Mouse (Mus musculus): Measurements from ENCODE around the gene Frmd4a.
"Not testable (repeated sequence)": the region's sequence is repeated elsewhere in the genome, so short reads cannot be mapped to it uniquely, and the experiment has no call there.

The Frmd4a gene

DNA sequence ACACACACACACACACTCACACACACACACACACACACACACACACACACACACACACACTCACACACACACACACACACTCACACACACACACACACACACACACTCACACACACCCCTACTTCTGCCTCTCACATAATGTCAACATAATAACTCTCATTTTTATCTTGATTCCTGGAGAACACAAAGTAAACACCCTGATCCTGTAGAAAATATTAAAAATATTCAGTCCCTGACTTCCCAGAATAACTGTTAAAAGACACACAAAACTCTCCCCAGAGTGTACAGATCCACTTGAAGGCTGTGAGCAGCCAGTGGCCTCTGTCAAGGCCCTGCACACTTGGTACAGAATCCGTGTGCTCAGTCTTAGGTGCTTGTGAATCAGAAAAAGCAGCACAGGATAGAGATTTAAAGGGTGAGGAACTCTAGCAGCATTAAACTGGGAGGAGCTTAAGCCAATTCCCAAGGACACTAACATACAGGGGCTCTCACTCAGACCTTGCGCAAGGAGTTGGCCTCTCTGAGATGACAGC is 597.6 kb downstream of the Frmd4a start:
- DNase-seq (ENCODE audit: low spot score in 2 of 2), result no peak

DNA sequence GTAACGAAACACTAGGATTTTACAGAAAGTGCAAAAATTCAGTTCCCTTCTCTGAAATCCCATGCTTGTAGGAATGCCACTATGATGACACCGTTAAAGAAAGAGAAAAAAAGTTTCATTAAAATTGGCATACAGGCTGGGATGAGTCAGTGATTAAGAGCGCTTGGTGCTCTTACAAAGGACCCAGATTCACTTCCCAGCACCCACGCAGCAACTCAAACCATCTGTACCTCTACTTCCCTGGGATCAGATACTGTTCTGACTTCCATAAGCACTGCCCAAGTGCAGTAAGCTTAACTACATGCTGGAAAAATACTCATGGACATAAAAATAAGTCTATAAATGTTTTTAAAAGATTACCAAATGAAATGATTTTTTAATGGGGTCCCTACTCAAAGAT is 599.5 kb downstream of the Frmd4a start:
- DNase-seq (ENCODE audit: low spot score in 2 of 2), result no peak

GRCm38 (mm10) chr2:4619126-4619525 is 601.6 kb downstream of the Frmd4a start:
- DNase-seq (ENCODE audit: low spot score in 2 of 2), result not testable (repeated sequence)

DNA sequence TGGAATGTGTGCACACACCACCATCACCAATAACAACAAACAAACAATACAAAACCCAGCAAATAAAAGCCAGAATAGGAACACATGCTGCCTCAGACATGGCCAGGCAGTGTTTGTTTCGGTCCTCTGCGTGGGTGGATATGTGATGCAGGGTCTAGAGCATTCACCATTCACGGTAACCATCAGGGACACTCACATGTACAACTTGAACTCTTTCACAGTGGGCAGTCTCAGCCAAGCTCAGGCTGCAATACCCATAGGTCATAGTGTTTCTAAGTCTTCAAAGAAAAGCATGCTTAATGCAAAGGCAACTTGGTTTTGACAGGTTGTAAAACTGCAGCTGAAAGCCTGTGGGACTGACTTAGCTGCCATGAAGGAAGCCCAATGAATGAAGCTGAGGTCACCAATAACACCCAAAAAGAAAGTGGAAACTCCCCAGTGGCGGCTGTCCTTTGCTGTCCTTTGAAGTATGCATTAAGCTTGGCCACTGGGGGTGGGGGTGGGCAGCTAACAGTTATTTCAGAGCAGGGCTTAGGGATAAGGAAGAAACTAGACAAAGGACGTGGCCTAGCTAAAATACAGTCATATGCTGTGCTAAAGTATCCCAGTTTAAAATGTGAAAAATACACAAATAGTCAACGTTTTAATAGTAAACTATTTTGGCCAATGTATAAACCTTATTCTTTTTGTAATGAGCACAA is 602.5 kb downstream of the Frmd4a start:
- DNase-seq (ENCODE audit: low spot score in 2 of 2), result no peak

DNA sequence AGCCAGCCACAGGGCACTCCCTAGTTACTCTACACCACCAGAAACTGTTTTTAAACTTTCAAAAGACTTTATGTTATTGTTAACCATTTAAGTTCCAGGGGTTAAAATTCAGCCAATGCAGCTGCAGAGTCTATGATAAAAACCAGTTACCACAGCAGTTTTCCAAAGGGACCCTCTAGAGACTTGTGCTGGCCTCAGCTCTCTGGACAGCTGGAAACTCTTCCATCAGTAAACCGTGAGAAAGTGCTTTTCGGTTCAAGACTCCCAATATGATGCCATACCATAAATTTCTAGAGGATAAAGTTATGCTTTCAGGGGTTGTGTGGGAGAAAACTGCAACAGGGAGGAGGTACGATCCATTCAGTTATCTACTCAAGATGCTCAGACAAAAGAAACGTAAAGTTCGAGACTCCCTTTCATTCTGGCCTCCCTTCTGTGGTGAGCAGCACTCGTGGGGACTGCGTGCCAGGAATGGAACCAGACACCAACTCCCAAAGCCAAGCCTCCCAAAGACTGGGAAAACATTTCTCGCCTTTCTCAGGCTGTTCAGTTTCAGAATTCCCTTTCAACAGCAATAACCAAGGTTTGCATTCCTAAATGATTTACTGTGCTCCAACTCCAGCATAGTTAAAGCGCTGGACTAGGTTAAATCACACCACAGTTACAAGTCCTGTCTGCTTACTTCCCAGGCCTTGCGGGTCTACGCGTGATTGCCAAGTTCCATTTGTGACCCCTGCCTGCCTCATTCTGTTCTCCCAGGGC is 603.3 kb downstream of the Frmd4a start:
- DNase-seq (ENCODE audit: low spot score in 2 of 2), result no peak

GRCm38 (mm10) chr2:4621471-4621985 is 604.0 kb downstream of the Frmd4a start:
- DNase-seq (ENCODE audit: low spot score in 2 of 2), result no peak

- no peak for DNase-seq (ENCODE audit: low spot score in 2 of 2)
Measured at GRCm38 (mm10) chr2:4626911-4627310, 609.4 kb downstream of the Frmd4a start.

GRCm38 (mm10) chr2:4628920-4629319 is 611.4 kb downstream of the Frmd4a start:
- no peak for DNase-seq (ENCODE audit: low spot score in 2 of 2)

DNA sequence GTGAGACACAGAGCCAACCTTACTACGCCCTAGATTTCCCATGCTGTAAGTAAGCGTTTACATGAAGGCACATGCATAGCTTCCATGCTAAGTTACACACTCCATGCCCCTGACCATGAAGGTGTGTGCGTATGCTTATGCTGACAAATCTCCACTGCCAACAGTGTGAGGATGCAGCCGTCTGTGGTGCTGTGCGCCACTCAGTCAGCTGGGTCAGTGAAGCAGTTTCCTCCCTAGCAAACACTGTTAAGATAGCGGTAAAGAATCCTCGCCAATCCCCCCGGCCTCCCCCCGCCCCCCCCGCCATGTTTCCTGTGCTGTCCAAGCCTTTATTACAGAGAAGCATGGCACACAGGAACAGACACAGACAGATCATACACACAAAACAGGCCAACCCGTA is 612.0 kb downstream of the Frmd4a start:
- no peak for DNase-seq (ENCODE audit: low spot score in 2 of 2)

DNA sequence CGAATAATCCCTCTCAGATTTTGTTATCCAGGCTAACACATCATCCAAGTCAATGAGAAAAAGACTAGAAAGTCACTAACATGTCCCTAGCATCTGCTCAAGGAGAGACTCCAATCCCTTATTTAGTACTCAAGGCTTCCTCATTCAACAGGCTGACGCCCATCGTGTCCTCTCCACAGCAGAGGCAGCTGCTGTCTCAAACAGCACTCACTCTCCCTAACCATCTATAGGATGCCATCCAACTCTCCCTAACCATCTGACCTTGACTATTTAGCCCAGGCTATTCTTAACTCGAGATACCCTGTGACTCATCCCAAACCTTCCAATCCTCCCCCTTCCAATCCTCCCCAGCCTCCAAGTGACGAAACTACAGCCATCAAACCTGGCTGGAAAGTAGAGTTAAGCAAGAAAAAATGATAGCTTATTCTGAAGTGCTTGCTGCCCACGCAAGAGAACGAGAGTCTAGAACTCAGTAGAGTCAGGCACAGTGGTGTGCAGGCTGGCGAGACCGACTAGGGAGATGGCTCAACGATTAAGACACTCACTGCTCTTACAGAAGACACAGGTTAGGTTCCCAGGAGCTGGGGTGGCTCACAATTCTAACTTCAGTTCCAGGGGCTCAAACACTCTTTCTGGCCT is 612.8 kb downstream of the Frmd4a start:
- no peak for DNase-seq (ENCODE audit: low spot score in 2 of 2)

DNA sequence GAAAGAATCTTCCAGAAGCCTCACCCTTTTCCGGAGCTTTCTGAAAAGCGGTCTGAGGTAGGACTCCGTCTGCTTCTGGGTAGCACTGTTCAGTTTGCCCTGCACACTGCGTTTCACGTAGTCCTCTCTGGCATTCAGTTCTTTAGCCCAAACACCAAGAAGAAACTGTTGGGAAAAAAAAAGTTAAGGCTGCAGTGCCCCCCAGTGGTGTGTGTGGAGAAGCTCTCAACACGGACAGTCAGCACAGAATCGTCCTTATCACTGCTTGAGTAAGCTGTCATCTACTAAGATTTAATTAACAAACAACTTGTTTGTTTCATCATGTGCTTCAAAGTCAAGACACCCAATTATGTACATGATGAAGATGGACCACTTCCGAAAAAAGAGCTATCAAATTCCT is 618.3 kb downstream of the Frmd4a start:
- no peak for DNase-seq (ENCODE audit: low spot score in 2 of 2)

DNA sequence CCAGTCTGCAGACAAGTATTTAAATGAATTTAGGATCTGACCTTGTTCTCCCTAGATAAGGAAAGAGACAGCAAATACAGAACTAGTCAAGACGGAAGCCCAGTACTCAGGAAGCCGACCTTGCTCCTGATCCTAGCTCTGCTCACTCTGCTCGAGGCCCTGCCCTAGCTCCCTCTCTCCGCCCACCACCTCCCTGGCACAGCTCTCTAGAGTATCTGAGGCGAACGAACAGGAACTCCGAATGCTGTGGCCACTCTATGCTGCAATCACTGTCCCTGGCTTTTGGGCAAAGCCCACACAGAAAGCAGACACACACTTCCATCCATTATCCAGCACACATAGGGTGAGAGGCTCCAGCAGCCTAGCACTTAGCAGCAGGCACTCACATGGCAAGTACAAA is 619.1 kb downstream of the Frmd4a start:
- DNase-seq (ENCODE audit: low spot score in 2 of 2), result no peak

- DNase-seq (ENCODE audit: low spot score in 2 of 2), result no peak
Measured at GRCm38 (mm10) chr2:4638189-4638588, 620.7 kb downstream of the Frmd4a start.

- DNase-seq (ENCODE audit: low spot score in 2 of 2), result no peak
Measured at GRCm38 (mm10) chr2:4645066-4645465, 627.5 kb downstream of the Frmd4a start.

DNA sequence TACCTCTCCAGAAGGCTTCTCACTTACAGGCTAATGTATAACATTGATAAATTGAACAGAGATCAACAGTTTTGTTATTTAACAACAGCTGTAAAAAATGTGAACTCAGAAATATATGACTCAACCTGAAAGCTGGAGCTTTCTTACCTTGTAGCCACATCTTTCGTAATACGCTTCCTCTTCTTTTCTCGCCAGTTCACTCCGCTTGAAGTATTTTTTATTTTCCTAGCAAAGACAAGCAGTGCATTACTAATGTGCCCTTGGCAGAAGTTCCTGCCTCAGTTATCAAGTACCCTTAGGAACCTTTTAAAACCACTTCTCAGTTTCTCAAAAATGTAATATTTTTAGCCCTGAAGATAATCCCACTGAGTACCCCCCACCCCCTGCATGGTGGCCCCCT is 630.6 kb downstream of the Frmd4a start:
- no peak for DNase-seq (ENCODE audit: low spot score in 2 of 2)

DNA sequence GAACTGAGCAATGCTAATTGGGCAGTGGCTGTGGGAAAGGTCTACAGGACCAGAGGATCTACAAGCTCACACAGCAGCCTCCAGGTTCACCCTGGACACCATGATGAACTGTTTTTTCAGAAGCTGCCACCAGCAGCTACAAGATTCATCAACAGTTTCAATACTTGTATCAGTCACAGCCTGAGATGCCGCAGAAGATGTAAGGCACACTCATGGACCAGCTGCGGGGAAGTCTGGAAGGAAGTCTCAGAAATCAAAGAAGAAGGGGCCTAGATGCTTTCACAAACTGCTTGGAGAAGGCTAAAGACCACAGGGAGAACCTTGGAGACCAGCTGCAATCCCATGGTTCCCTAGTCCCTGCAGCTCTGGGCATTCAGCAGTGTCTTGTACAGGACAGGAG is 632.1 kb downstream of the Frmd4a start:
- no peak for DNase-seq (ENCODE audit: low spot score in 2 of 2)

GRCm38 (mm10) chr2:4651500-4652285 is 634.2 kb downstream of the Frmd4a start, which contains the start of gene Prpf18:
TSS of gene Prpf18 (minus strand) at chr2:4652113.
- peak; percentile 78 to 88 for DNase-seq (ENCODE audit: low spot score in 2 of 2)

DNA sequence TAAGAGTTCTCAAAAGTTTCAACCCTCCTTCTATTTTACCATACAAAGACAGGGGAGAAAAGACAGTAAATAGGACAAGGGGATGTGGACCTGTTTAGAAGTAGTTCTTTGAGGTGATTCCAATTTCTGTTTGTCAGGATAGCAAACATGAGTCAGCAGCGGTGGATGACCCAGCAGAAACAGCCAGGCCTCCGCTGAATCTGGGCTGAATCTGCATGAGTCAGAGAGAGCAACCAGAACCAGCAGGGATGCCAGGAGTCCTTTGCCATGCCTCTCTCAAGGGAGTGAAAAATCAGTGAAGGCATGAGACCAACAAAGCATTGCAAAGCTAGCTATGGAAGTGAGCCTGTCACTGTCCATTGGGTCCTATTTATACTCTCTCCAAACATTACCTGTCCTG is 643.2 kb downstream of the Frmd4a start:
- no peak for DNase-seq (ENCODE audit: low spot score in 2 of 2)
